Mouse (Mus musculus) brown adipose tissue, adult 24 weeks (tissue): Measurements from ENCODE around the gene Ngef. TPM values are rescaled to one million over a fixed set of nuclear protein-coding genes. Genes with fewer than 3 reads are reported as not detected.

ENCODE experiments used
- H3K27ac ChIP-seq: fragments of 200-500 bp; replicated peaks from 2 replicates; pipeline ENCODE4 v1.5.1; 2012; ENCODE audit warnings: low read depth, mild to moderate bottlenecking, low read length
- H3K4me1 ChIP-seq: fragments of 200-500 bp; 2 replicates; pipeline ENCODE4 v1.6.1; 2012; ENCODE audit warnings: low read length, mixed read lengths; ENCODE audit not compliant: control insufficient read depth, insufficient read depth, insufficient read length
- H3K4me3 ChIP-seq: fragments of 200-500 bp; 2 replicates; pipeline ENCODE4 v1.5.1; 2012; ENCODE audit warnings: low read depth, mild to moderate bottlenecking, low read length, moderate library complexity; ENCODE audit not compliant: insufficient read depth
- polyA plus RNA-seq: library from polyadenylated mRNA; stranded (reverse); fragments of >200 nt; gene quantifications from 2 replicates; pipeline ENCODE4 v1.2.4, GENCODE M21; 2012; ENCODE audit not compliant: missing spikeins, insufficient read depth, insufficient read length

The Ngef gene
- polyA plus RNA-seq, 1 experiment = 0.55 TPM

DNA sequence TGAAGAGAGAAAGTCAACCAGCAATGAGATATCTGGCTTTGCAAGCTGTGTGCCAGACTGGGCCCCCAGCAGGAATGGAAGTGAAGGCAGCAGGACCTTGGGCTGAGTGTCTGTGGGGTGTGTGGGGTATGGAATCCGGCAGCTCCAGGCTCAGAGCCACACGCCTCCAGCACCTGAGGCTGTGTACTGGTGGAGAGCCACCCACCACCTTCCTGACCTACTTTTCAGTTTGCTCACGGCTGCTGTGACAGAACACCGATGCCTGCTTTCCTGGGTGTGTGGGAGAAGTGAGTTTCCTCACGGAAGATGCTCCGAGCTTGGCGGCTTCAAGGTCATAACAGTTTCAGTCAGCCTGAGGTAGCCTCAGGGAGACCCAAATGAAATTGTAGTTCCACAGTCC, 15.5 kb upstream of the Ngef start:
- H3K4me3 ChIP-seq = no peak overlapping the region
- no peak overlapping the region for H3K27ac ChIP-seq
- H3K4me1 ChIP-seq = no peaks in the 10 kb centered on the region

GRCm38 (mm10) chr1:87580824-87581223, 7.2 kb upstream of the Ngef start:
- Histone ChIP-seq H3K4me1 (no peaks in the 10 kb centered on the region; the same call in 1 of the 2 replicates), H3K27ac (no peak overlapping the region), H3K4me3 (no peak overlapping the region)

DNA sequence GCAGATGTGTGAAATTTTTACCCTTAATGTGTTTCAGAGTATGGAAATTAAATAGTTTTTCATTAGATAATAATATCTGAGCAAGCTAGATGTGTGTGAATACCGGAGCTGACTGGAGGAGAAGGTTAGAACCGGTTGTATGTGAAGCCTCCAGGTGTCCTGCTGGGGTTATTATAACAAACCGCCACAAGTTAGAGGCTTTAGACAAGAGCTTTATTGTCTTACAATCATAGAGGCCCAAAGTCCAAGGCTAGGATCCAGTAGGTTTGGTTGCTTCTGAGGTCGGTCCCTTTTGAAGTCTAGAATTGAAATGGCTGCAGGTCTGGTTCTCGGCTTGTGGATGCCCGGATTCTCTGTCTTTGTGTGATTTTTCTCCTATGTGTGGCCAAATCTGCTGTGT, 5.3 kb upstream of the Ngef start:
- Histone ChIP-seq H3K27ac (no peak overlapping the region), H3K4me3 (no peak overlapping the region), H3K4me1 (peaks cover 4% of the 10 kb centered on the region)

DNA sequence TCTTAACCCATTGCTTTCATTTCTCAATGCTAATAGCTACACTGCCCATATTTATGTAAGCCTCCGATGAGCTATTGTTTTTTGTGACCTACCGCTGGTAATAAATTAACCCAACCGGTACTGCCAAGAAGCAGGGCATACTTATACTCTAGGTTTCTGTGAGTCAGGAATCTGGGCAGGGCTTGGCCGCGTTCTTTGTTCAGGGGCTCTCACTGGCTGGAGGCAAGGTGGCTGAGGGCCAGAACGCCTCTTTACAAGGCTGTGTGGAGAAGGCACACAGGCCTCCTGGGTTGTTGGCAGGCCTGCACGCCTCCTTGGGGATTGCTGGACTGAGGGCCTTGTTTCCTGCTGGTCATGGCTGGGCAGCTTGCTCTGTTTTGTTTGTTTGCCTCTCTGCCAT, 1.1 kb upstream of the Ngef start:
- Histone ChIP-seq H3K4me1 (peaks cover 4% of the 10 kb centered on the region; the same call in 1 of the 2 replicates), H3K4me3 (no peak overlapping the region), H3K27ac (no peak overlapping the region)

- Histone ChIP-seq H3K4me3 (no peak overlapping the region), H3K27ac (no peak overlapping the region), H3K4me1 (peaks cover 4% of the 10 kb centered on the region; the same call in 1 of the 2 replicates)
Observed at GRCm38 (mm10) chr1:87574353-87574752, 683 bp upstream of the Ngef start.

DNA sequence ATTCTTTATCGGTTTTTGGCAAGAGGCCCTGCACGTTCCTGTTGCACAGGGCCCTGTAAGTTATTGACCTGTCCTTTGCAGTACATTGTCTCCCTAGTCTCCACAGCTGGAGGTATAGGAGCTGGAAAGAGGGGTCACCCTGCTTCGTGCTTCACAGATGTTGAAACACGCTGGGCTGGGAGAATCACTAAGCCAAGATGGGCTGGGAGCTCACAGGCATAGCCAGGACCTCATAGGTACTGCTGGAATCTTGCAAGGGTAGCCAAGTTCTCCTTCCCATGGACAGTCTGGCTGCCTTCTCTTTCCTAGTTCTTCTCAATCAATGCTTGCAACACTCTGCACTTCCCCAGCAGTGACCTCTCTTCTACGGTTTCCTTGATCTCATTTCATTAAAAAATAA, 409 bp downstream of the Ngef start:
- Histone ChIP-seq H3K4me1 (peaks cover 4% of the 10 kb centered on the region; the same call in 1 of the 2 replicates), H3K4me3 (no peak overlapping the region), H3K27ac (no peak overlapping the region)

GRCm38 (mm10) chr1:87568398-87568797, 5.3 kb downstream of the Ngef start:
- Histone ChIP-seq H3K4me1 (no peaks in the 10 kb centered on the region), H3K27ac (no peak overlapping the region), H3K4me3 (no peak overlapping the region)

DNA sequence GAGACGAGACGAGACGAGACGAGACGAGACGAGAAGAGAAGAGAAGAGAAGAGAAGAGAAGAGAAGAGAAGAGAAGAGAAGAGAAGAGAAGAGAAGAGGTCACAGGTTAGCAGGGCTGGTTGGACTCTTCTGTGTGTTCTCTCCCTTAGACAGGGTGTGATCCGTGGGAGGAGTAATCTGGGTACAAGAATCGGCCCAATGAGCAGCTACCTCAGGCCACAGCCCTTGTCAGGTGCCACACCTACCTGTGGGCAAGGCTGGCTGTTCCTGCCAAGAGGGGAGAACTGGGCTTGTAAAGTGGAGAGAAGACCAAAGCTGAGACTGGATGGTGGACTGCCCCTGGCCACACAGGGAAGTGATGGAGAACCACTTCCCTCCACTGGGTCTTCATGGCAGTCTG, 7.9 kb downstream of the Ngef start:
- Histone ChIP-seq H3K4me3 (no peak overlapping the region), H3K4me1 (no peaks in the 10 kb centered on the region), H3K27ac (no peak overlapping the region)

DNA sequence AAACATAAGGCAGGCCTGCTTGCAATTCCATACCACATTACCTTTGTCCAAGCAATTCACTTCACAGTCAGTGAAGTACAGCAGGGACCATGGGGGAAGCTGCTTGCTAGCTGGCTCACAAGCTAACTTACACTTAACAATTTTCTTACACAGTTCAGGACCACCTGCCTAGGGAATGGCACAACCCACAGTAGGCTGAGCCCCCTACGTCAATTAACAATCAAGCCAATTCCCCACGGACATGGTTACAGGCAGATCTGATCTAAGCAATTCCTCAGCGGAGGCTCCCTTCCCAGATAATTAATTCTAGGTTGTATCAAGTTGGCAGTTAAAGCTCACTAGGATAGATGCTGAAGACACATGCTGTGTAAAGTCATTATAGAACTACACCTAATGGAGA, 10.7 kb downstream of the Ngef start:
- Histone ChIP-seq H3K4me1 (no peaks in the 10 kb centered on the region), H3K27ac (no peak overlapping the region)

GRCm38 (mm10) chr1:87553586-87553985, 20.1 kb downstream of the Ngef start:
- no peak overlapping the region for H3K4me3 ChIP-seq
- no peaks in the 10 kb centered on the region for H3K4me1 ChIP-seq
- H3K27ac ChIP-seq = no peak overlapping the region

More for the DNA sequence above, 10.7 kb downstream of the Ngef start:
- no peak overlapping the region for H3K4me3 ChIP-seq

DNA sequence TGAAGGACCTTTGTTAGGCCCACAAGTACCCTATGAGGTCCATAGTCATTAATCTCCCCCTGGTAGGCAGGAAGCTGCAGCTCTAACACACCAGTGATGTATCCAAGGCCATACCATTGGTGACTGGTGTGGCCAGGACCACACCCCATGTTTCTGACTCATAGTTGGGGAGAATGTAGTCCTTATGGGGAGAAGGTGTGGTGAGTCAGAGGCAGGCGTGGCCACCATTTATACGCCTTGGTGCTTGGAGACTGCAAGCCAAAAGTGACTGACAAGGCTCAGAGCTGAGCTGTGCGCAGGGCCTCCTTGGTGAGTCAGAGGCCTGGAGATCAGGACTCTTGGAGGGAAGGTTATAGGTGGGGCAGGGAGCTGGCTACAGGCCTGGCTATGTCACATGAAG, 22.7 kb downstream of the Ngef start:
- no peaks in the 10 kb centered on the region for H3K4me1 ChIP-seq
- H3K27ac ChIP-seq = no peak overlapping the region
- no peak overlapping the region for H3K4me3 ChIP-seq

DNA sequence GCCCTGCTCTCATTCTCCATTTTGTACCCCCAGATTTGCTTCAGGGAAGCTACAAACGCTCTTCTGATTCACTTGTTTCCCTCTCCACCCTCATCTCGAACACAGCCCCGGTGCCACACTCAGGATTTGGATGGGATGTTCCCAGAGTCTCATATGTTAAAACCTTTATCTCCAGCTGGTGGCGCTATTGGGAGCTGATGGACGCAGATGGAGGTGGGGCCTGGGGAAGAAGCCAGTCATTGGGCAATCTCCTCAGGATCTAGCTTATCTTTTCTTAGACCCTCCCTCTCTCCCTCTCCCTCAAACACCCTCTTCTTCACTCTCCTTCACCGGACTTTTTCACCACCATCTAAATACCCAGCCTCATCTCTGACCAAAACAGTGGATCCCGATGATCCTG, 32.1 kb downstream of the Ngef start:
- Histone ChIP-seq H3K27ac (no peak overlapping the region), H3K4me3 (no peak overlapping the region), H3K4me1 (no peaks in the 10 kb centered on the region)

DNA sequence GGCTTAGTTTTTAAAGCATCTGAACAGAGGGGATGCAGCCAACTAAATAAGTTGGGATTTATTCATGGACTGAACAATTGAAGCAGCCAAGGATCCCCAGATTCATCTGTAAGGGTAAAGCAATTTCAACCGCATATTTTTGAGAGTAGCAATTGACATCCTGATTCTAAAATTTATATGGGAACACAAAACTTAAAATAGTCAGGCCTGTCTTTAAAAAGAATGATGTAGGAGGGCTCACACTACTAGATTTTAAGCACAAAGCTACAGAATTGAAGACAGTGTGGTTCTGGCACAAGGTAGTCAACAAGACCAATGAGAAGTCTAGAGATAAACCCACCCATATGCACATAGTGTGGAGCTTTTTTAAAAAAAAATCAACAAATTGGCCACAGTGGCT, 36.7 kb downstream of the Ngef start:
- no peaks in the 10 kb centered on the region for H3K4me1 ChIP-seq
- H3K27ac ChIP-seq = no peak overlapping the region
- H3K4me3 ChIP-seq = no peak overlapping the region

- no peak overlapping the region for H3K4me3 ChIP-seq
- no peak overlapping the region for H3K27ac ChIP-seq
- H3K4me1 ChIP-seq = no peaks in the 10 kb centered on the region
Observed at GRCm38 (mm10) chr1:87534118-87534517, 39.6 kb downstream of the Ngef start.

DNA sequence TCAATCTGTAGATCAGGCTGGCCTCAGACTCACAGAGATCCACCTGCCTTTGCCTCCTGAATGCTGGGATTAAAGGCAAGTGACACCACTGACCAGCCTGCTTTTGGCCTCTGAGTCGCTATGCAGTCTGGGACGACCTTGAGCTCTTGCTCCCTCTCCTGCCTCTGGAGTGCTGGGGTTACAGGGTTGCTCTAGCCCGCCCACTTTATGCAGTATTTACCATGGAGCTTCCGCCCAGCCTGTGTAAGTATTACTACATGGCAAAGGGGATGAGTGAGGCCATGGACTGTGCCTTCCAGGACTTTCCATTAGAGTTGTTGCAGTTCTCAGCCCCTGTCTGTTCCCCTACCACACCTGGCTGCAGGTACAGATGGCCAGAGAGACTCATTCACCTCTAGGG, 41.3 kb downstream of the Ngef start:
- no peaks in the 10 kb centered on the region for H3K4me1 ChIP-seq
- no peak overlapping the region for H3K4me3 ChIP-seq
- H3K27ac ChIP-seq = no peak overlapping the region

DNA sequence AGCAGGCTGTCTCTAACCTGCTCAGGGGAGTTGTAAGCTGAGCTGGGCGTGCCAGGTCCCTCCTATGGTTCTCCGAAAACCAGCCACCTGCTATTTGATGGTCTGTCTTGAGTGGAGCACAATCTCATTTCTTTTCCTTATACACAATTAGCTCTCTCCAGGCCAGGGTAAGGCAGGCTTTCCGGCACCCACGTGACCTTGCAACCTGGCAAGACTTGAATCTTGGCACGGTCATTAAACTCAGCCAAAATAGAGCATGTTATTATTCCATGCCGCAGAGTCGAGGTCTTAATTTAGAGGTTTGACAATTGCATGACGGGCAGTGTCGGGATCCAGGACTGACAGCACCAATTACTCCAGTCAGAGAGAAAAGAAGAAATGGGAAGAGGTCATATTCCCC, 46.5 kb downstream of the Ngef start:
- Histone ChIP-seq H3K4me1 (no peaks in the 10 kb centered on the region), H3K4me3 (no peak overlapping the region), H3K27ac (no peak overlapping the region)

DNA sequence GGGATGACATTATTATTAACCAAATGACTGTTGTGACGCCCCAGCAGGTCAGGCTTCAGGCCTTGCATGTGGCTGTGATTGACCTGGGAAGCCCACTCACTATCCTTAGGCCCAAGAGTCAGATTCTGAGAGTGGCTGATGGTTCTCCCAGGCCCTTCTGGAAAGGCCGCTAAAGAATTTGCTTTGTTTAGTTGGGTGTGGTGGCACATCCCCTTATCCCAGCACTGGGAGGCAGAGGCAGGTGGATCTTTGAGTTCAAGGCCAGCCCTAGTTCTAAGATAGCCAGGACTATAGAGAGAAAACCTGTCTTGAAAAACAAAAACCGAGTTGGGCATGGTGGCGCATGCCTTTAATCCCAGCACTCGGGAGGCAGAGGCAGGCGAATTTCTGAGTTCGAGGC, 48.6 kb downstream of the Ngef start:
- Histone ChIP-seq H3K27ac (no peak overlapping the region), H3K4me3 (no peak overlapping the region), H3K4me1 (no peaks in the 10 kb centered on the region)
